Mouse (Mus musculus): Measurements from ENCODE around the gene Atp11a. TPM values are rescaled to one million over a fixed set of nuclear protein-coding genes. Genes with fewer than 3 reads are reported as not detected.

The Atp11a gene
- polyA plus RNA-seq, 1 experiment from 2014 or later: 1.0 TPM

GRCm38 (mm10) chr8:12763565-12764108, 6.8 kb downstream of the Atp11a start:
- no peaks in the 10 kb centered on the region for H3K4me1 ChIP-seq (ENCODE audit: control insufficient read depth, low read depth, low read length)
- no peaks in the 10 kb centered on the region for H3K9me3 ChIP-seq (replicated peaks; ENCODE audit: control insufficient read depth, low read length)
- H3K4me3 ChIP-seq (ENCODE audit: low read depth, low read length): no peak overlapping the region
- no peak overlapping the region for H3K9ac ChIP-seq (ENCODE audit: low read depth, low read length)
- no peak for ATAC-seq (ENCODE audit: low read depth)
- 55% methylated on average over 4 of the region's 4 CpGs for WGBS (ENCODE audit: insufficient replicate concordance)
- no peak overlapping the region for H3K27ac ChIP-seq (ENCODE audit: low read length)
- peaks cover 5% of the 10 kb centered on the region for H3K27me3 ChIP-seq (ENCODE audit: control insufficient read depth, insufficient read depth, low read depth, low read length)
- H3K36me3 ChIP-seq (ENCODE audit: control insufficient read depth, insufficient read depth): no peaks in the 10 kb centered on the region
- H3K4me2 ChIP-seq (ENCODE audit: low read depth, low read length): no peak overlapping the region

GRCm38 (mm10) chr8:12764971-12765370, 8.2 kb downstream of the Atp11a start:
- WGBS (ENCODE audit: insufficient replicate concordance): 67% methylated on average over 4 of the region's 4 CpGs
- Histone ChIP-seq H3K4me1 (ENCODE audit: control insufficient read depth, low read depth, low read length) (no peaks in the 10 kb centered on the region), H3K36me3 (ENCODE audit: control insufficient read depth, insufficient read depth) (no peaks in the 10 kb centered on the region), H3K9ac (ENCODE audit: low read depth, low read length) (no peak overlapping the region), H3K4me2 (ENCODE audit: low read depth, low read length) (no peak overlapping the region), H3K4me3 (ENCODE audit: low read depth, low read length) (no peak overlapping the region), H3K27ac (ENCODE audit: low read length) (no peak overlapping the region), H3K27me3 (ENCODE audit: control insufficient read depth, insufficient read depth, low read depth, low read length) (no peaks in the 10 kb centered on the region; the same call in 1 of the 2 replicates), H3K9me3 (replicated peaks; ENCODE audit: control insufficient read depth, low read length) (no peaks in the 10 kb centered on the region)
- no peak for ATAC-seq (ENCODE audit: low read depth)

- H3K27me3 ChIP-seq (ENCODE audit: control insufficient read depth, insufficient read depth, low read depth, low read length): no peaks in the 10 kb centered on the region
- no peak overlapping the region for H3K4me2 ChIP-seq (ENCODE audit: low read depth, low read length)
- H3K4me1 ChIP-seq (ENCODE audit: control insufficient read depth, low read depth, low read length): no peaks in the 10 kb centered on the region
- no peak overlapping the region for H3K27ac ChIP-seq (ENCODE audit: low read length)
- no peaks in the 10 kb centered on the region for H3K9me3 ChIP-seq (replicated peaks; ENCODE audit: control insufficient read depth, low read length)
- H3K36me3 ChIP-seq (ENCODE audit: control insufficient read depth, insufficient read depth): no peaks in the 10 kb centered on the region
- no peak overlapping the region for H3K4me3 ChIP-seq (ENCODE audit: low read depth, low read length)
- no peak overlapping the region for H3K9ac ChIP-seq (ENCODE audit: low read depth, low read length)
- no peak for ATAC-seq (ENCODE audit: low read depth)
- 75% methylated on average over 3 of the region's 3 CpGs for WGBS (ENCODE audit: insufficient replicate concordance)
These were observed 10.4 kb downstream of the Atp11a start for GRCm38 (mm10) chr8:12767176-12767575.

GRCm38 (mm10) chr8:12768747-12769146, 11.9 kb downstream of the Atp11a start:
- Histone ChIP-seq H3K4me3 (ENCODE audit: low read depth, low read length) (no peak overlapping the region), H3K27ac (ENCODE audit: low read length) (no peak overlapping the region)

GRCm38 (mm10) chr8:12769296-12769695, 12.5 kb downstream of the Atp11a start:
- H3K4me1 ChIP-seq (ENCODE audit: control insufficient read depth, low read depth, low read length): no peaks in the 10 kb centered on the region
- no peak for ATAC-seq (ENCODE audit: low read depth)
- H3K27me3 ChIP-seq (ENCODE audit: control insufficient read depth, insufficient read depth, low read depth, low read length): no peaks in the 10 kb centered on the region
- no peak overlapping the region for H3K27ac ChIP-seq (ENCODE audit: low read length)
- WGBS (ENCODE audit: insufficient replicate concordance): 75% methylated on average over 7 of the region's 7 CpGs
- no peaks in the 10 kb centered on the region for H3K36me3 ChIP-seq (ENCODE audit: control insufficient read depth, insufficient read depth)
- H3K9ac ChIP-seq (ENCODE audit: low read depth, low read length): no peak overlapping the region
- no peaks in the 10 kb centered on the region for H3K9me3 ChIP-seq (replicated peaks; ENCODE audit: control insufficient read depth, low read length)
- H3K4me2 ChIP-seq (ENCODE audit: low read depth, low read length): no peak overlapping the region
- no peak overlapping the region for H3K4me3 ChIP-seq (ENCODE audit: low read depth, low read length)

More at GRCm38 (mm10) chr8:12768747-12769146, 11.9 kb downstream of the Atp11a start:
- H3K4me2 ChIP-seq (ENCODE audit: low read depth, low read length): no peak overlapping the region
- H3K36me3 ChIP-seq (ENCODE audit: control insufficient read depth, insufficient read depth): no peaks in the 10 kb centered on the region
- no peak for ATAC-seq (ENCODE audit: low read depth)
- no peak overlapping the region for H3K9ac ChIP-seq (ENCODE audit: low read depth, low read length)
- no peaks in the 10 kb centered on the region for H3K27me3 ChIP-seq (ENCODE audit: control insufficient read depth, insufficient read depth, low read depth, low read length)
- 61% methylated on average over 6 of the region's 6 CpGs for WGBS (ENCODE audit: insufficient replicate concordance)
- no peaks in the 10 kb centered on the region for H3K9me3 ChIP-seq (replicated peaks; ENCODE audit: control insufficient read depth, low read length)
- H3K4me1 ChIP-seq (ENCODE audit: control insufficient read depth, low read depth, low read length): no peaks in the 10 kb centered on the region

- H3K9me3 ChIP-seq (replicated peaks; ENCODE audit: control insufficient read depth, low read length): no peaks in the 10 kb centered on the region
- no peaks in the 10 kb centered on the region for H3K27me3 ChIP-seq (ENCODE audit: control insufficient read depth, insufficient read depth, low read depth, low read length)
- no peaks in the 10 kb centered on the region for H3K36me3 ChIP-seq (ENCODE audit: control insufficient read depth, insufficient read depth)
- H3K4me1 ChIP-seq (ENCODE audit: control insufficient read depth, low read depth, low read length): peaks cover 6% of the 10 kb centered on the region
- H3K4me2 ChIP-seq (ENCODE audit: low read depth, low read length): no peak overlapping the region
- H3K27ac ChIP-seq (ENCODE audit: low read length): no peak overlapping the region
- no peak overlapping the region for H3K9ac ChIP-seq (ENCODE audit: low read depth, low read length)
- no peak overlapping the region for H3K4me3 ChIP-seq (ENCODE audit: low read depth, low read length)
- WGBS (ENCODE audit: insufficient replicate concordance): 63% methylated on average over 2 of the region's 2 CpGs
- ATAC-seq (ENCODE audit: low read depth): no peak
These were observed 15.5 kb downstream of the Atp11a start for GRCm38 (mm10) chr8:12772319-12772718.

- H3K4me1 ChIP-seq (ENCODE audit: control insufficient read depth, low read depth, low read length): peaks cover 6% of the 10 kb centered on the region
- no peaks in the 10 kb centered on the region for H3K9me3 ChIP-seq (replicated peaks; ENCODE audit: control insufficient read depth, low read length)
- 58% methylated on average over 4 of the region's 4 CpGs for WGBS (ENCODE audit: insufficient replicate concordance)
- H3K27ac ChIP-seq (ENCODE audit: low read length): no peak overlapping the region
- no peak overlapping the region for H3K4me2 ChIP-seq (ENCODE audit: low read depth, low read length)
- H3K9ac ChIP-seq (ENCODE audit: low read depth, low read length): no peak overlapping the region
- H3K36me3 ChIP-seq (ENCODE audit: control insufficient read depth, insufficient read depth): no peaks in the 10 kb centered on the region
- no peak overlapping the region for H3K4me3 ChIP-seq (ENCODE audit: low read depth, low read length)
- ATAC-seq (ENCODE audit: low read depth): no peak
- no peaks in the 10 kb centered on the region for H3K27me3 ChIP-seq (ENCODE audit: control insufficient read depth, insufficient read depth, low read depth, low read length)
These were observed 17.1 kb downstream of the Atp11a start for GRCm38 (mm10) chr8:12773914-12774313.

- Histone ChIP-seq H3K27ac (ENCODE audit: low read length) (no peak overlapping the region), H3K27me3 (ENCODE audit: control insufficient read depth, insufficient read depth, low read depth, low read length) (no peaks in the 10 kb centered on the region), H3K9me3 (replicated peaks; ENCODE audit: control insufficient read depth, low read length) (no peaks in the 10 kb centered on the region), H3K4me1 (ENCODE audit: control insufficient read depth, low read depth, low read length) (peaks cover 6% of the 10 kb centered on the region), H3K9ac (ENCODE audit: low read depth, low read length) (no peak overlapping the region), H3K4me3 (ENCODE audit: low read depth, low read length) (no peak overlapping the region), H3K4me2 (ENCODE audit: low read depth, low read length) (no peak overlapping the region), H3K36me3 (ENCODE audit: control insufficient read depth, insufficient read depth) (no peaks in the 10 kb centered on the region)
- 31% methylated on average over 4 of the region's 4 CpGs for WGBS (ENCODE audit: insufficient replicate concordance)
- ATAC-seq (ENCODE audit: low read depth): no peak
These were observed 18.1 kb downstream of the Atp11a start for GRCm38 (mm10) chr8:12774872-12775298.

- no peak overlapping the region for H3K27ac ChIP-seq (ENCODE audit: low read length)
- no peaks in the 10 kb centered on the region for H3K27me3 ChIP-seq (ENCODE audit: control insufficient read depth, insufficient read depth, low read depth, low read length)
- peaks cover 6% of the 10 kb centered on the region for H3K4me1 ChIP-seq (ENCODE audit: control insufficient read depth, low read depth, low read length)
- no peaks in the 10 kb centered on the region for H3K36me3 ChIP-seq (ENCODE audit: control insufficient read depth, insufficient read depth)
- no peaks in the 10 kb centered on the region for H3K9me3 ChIP-seq (replicated peaks; ENCODE audit: control insufficient read depth, low read length)
- H3K9ac ChIP-seq (ENCODE audit: low read depth, low read length): no peak overlapping the region
- no peak overlapping the region for H3K4me3 ChIP-seq (ENCODE audit: low read depth, low read length)
- no peak overlapping the region for H3K4me2 ChIP-seq (ENCODE audit: low read depth, low read length)
- no peak for ATAC-seq (ENCODE audit: low read depth)
- WGBS (ENCODE audit: insufficient replicate concordance): 49% methylated on average over 9 of the region's 9 CpGs
These were observed 18.6 kb downstream of the Atp11a start for GRCm38 (mm10) chr8:12775302-12775975.
